Mouse (Mus musculus): ENCODE data around the gene Zbtb8a.
"Not testable (repeated sequence)": the region's sequence is repeated elsewhere in the genome, so short reads cannot be mapped to it uniquely, and the experiment has no call there.

Zbtb8a gene

GRCm38 (mm10) chr4:129375821-129376220, 2.1 kb downstream of the Zbtb8a start:
- no peak for DNase-seq

GRCm38 (mm10) chr4:129375000-129375399, 2.9 kb downstream of the Zbtb8a start:
- no peak for DNase-seq

GRCm38 (mm10) chr4:129374219-129374755, 3.6 kb downstream of the Zbtb8a start:
- no peak for DNase-seq

GRCm38 (mm10) chr4:129373202-129373976, 4.5 kb downstream of the Zbtb8a start:
- no peak for DNase-seq

GRCm38 (mm10) chr4:129371391-129371790, 6.5 kb downstream of the Zbtb8a start:
- DNase-seq, result no peak

- DNase-seq, result no peak
Measured at GRCm38 (mm10) chr4:129365224-129365623, 12.7 kb downstream of the Zbtb8a start.

- no peak for DNase-seq
Measured at GRCm38 (mm10) chr4:129364379-129364778, 13.5 kb downstream of the Zbtb8a start.

GRCm38 (mm10) chr4:129363463-129363862, 14.5 kb downstream of the Zbtb8a start:
- no peak for DNase-seq

- no peak for DNase-seq
Measured at GRCm38 (mm10) chr4:129362771-129363170, 15.1 kb downstream of the Zbtb8a start.

GRCm38 (mm10) chr4:129362238-129362637, 15.7 kb downstream of the Zbtb8a start:
- DNase-seq, result not testable (repeated sequence)

GRCm38 (mm10) chr4:129357613-129358163, 20.2 kb downstream of the Zbtb8a start:
- DNase-seq, result no peak

- DNase-seq, result peak; percentile 93
Measured at GRCm38 (mm10) chr4:129354236-129354635, 23.7 kb downstream of the Zbtb8a start.

GRCm38 (mm10) chr4:129353176-129353575, 24.7 kb downstream of the Zbtb8a start:
- DNase-seq, result no peak

GRCm38 (mm10) chr4:129351111-129351510, 26.8 kb downstream of the Zbtb8a start:
- DNase-seq, result no peak

GRCm38 (mm10) chr4:129350644-129351043, 27.3 kb downstream of the Zbtb8a start:
- DNase-seq, result peak; percentile 93

GRCm38 (mm10) chr4:129346481-129347154, 31.3 kb downstream of the Zbtb8a start:
- peak; percentile 95 for DNase-seq

GRCm38 (mm10) chr4:129342705-129343104, 35.2 kb downstream of the Zbtb8a start:
- DNase-seq, result no peak

GRCm38 (mm10) chr4:129341888-129342287, 36.0 kb downstream of the Zbtb8a start:
- DNase-seq, result no peak

GRCm38 (mm10) chr4:129339743-129340142, 38.2 kb downstream of the Zbtb8a start:
- no peak for DNase-seq

- DNase-seq, result peak; percentile 90
Measured at GRCm38 (mm10) chr4:129336291-129336690, 41.6 kb downstream of the Zbtb8a start.

GRCm38 (mm10) chr4:129335216-129336074, 42.5 kb downstream of the Zbtb8a start, which contains the start of the genes Rbbp4 and Zbtb8os:
TSS of gene Rbbp4 (minus strand) at chr4:129335370.
TSS of gene Zbtb8os (plus strand) at chr4:129335695.
- DNase-seq, result peak; percentile 100

GRCm38 (mm10) chr4:129334677-129335215, 43.2 kb downstream of the Zbtb8a start:
- DNase-seq, result no peak
